Mouse (Mus musculus) MEL (cell line): Measurements from ENCODE around the gene Srsf7. TPM values are rescaled to one million over a fixed set of nuclear protein-coding genes. Genes with fewer than 3 reads are reported as not detected.

Experiments used
- DNase-seq: peaks from one replicate; pipeline ENCODE4 v3.0.0; 2011; ENCODE audit warnings: low read depth, low spot score
- H3K27ac ChIP-seq: 2 replicates; pipeline ENCODE4 v1.5.1; 2012; ENCODE audit warnings: low read depth, mild to moderate bottlenecking, control low read depth, low read length, moderate library complexity; ENCODE audit not compliant: control insufficient read depth
- H3K27me3 ChIP-seq, 2 experiments: fragments of 150-350 bp in 1 of 2; sonication (generic) in 1 of 2; 2 replicates each; pipeline ENCODE4 v1.6.1; 2012; ENCODE audit warnings: low read length in 2 of 2, mild to moderate bottlenecking in 2 of 2, improper control_type of control experiment in 1 of 2, moderate library complexity in 1 of 2; ENCODE audit not compliant: insufficient read depth in 2 of 2, control insufficient read depth in 1 of 2
- H3K36me3 ChIP-seq, 2 experiments: 2 replicates each; pipeline ENCODE4 v1.6.1; 2012 to 2014; ENCODE audit warnings: low read length in 2 of 2, improper control_type of control experiment in 1 of 2, inconsistent platforms in 1 of 2, mild to moderate bottlenecking in 1 of 2; ENCODE audit not compliant: insufficient read depth in 2 of 2, control insufficient read depth in 1 of 2
- H3K4me1 ChIP-seq, 2 experiments: fragments of 150-350 bp in 1 of 2; sonication (generic) in 1 of 2; 2 replicates each; pipeline ENCODE4 v1.6.1; 2012; ENCODE audit warnings: low read length in 2 of 2, improper control_type of control experiment in 1 of 2, mild to moderate bottlenecking in 1 of 2; ENCODE audit not compliant: insufficient read depth in 2 of 2, control insufficient read depth in 1 of 2
- H3K4me3 ChIP-seq, 2 experiments: fragments of 150-350 bp in 1 of 2; sonication (generic) in 1 of 2; 2 replicates each; pipeline ENCODE4 v1.5.1; 2012; ENCODE audit warnings: low read depth in 2 of 2, low read length in 2 of 2, mild to moderate bottlenecking in 2 of 2, moderate library complexity in 2 of 2, control low read depth in 1 of 2, improper control_type of control experiment in 1 of 2; ENCODE audit not compliant: control insufficient read depth in 1 of 2, insufficient read depth in 1 of 2
- H3K79me2 ChIP-seq: 2 replicates; pipeline ENCODE4 v1.6.1; 2012; ENCODE audit warnings: mild to moderate bottlenecking, low read length, moderate library complexity; ENCODE audit not compliant: control insufficient read depth, poor library complexity, insufficient read depth
- H3K9ac ChIP-seq: 2 replicates; pipeline ENCODE4 v1.6.1; 2012; ENCODE audit warnings: low read depth, mild to moderate bottlenecking, control low read depth, low read length, moderate library complexity; ENCODE audit not compliant: control insufficient read depth, poor library complexity, severe bottlenecking
- H3K9me3 ChIP-seq: fragments of 150-350 bp; sonication (generic); replicated peaks from 2 replicates; pipeline ENCODE4 v1.6.1; 2012; ENCODE audit warnings: mild to moderate bottlenecking, low read length, improper control_type of control experiment, moderate library complexity; ENCODE audit not compliant: insufficient read depth
- E2F4 ChIP-seq: IDR thresholded peaks from 2 replicates; pipeline ENCODE4 v1.6.1; 2011; ENCODE audit warnings: low read depth, low read length, improper control_type of control experiment, borderline replicate concordance
- EP300 ChIP-seq, 2 experiments: IDR thresholded peaks; 2 replicates each; pipeline ENCODE4 v1.6.1; 2011; ENCODE audit warnings: improper control_type of control experiment in 2 of 2, low read length in 2 of 2, low read depth in 1 of 2, mild to moderate bottlenecking in 1 of 2
- GABPA ChIP-seq: IDR thresholded peaks from 2 replicates; pipeline ENCODE4 v1.6.1; 2012; ENCODE audit warnings: low read depth, mild to moderate bottlenecking, inconsistent platforms, low read length, improper control_type of control experiment, moderate library complexity
- JUND ChIP-seq: IDR thresholded peaks from 2 replicates; pipeline ENCODE4 v1.6.1; 2011; ENCODE audit warnings: low read depth, mild to moderate bottlenecking, improper control_type of control experiment, low read length
- KAT2A ChIP-seq: conservative IDR thresholded peaks from 2 replicates; pipeline ENCODE4 v1.6.1; 2012; ENCODE audit warnings: low read depth, low read length, improper control_type of control experiment, inconsistent platforms
- MYB ChIP-seq: IDR thresholded peaks from 2 replicates; pipeline ENCODE4 v1.6.1; 2011; ENCODE audit warnings: mild to moderate bottlenecking, low read depth, low read length, improper control_type of control experiment
- MYC ChIP-seq: IDR thresholded peaks from 2 replicates; pipeline ENCODE4 v1.6.1; 2011; ENCODE audit warnings: low read depth, mild to moderate bottlenecking, low read length, improper control_type of control experiment, moderate library complexity
- NELFE ChIP-seq: IDR thresholded peaks from 2 replicates; pipeline ENCODE4 v1.6.1; 2011; ENCODE audit warnings: low read depth, low read length, improper control_type of control experiment
- NRF1 ChIP-seq: IDR thresholded peaks from 2 replicates; pipeline ENCODE4 v1.6.1; 2014; ENCODE audit warnings: low read depth, mild to moderate bottlenecking, inconsistent platforms, low read length, improper control_type of control experiment, moderate library complexity; ENCODE audit not compliant: poor library complexity, insufficient read depth, severe bottlenecking
- POLR2A ChIP-seq, 2 experiments: IDR thresholded peaks; 2 replicates each; pipeline ENCODE4 v1.6.1; 2011 to 2012; ENCODE audit warnings: low read length in 2 of 2, mild to moderate bottlenecking in 2 of 2, control low read depth in 1 of 2, improper control_type of control experiment in 1 of 2, low read depth in 1 of 2, moderate library complexity in 1 of 2; ENCODE audit not compliant: control insufficient read depth in 1 of 2, insufficient read depth in 1 of 2, poor library complexity in 1 of 2
- POLR2AphosphoS2 ChIP-seq: IDR thresholded peaks from 2 replicates; pipeline ENCODE4 v1.6.1; 2011; ENCODE audit warnings: low read length, improper control_type of control experiment
- RAD21 ChIP-seq: IDR thresholded peaks from 2 replicates; pipeline ENCODE4 v1.6.1; 2011; ENCODE audit warnings: mild to moderate bottlenecking, low read depth, low read length, improper control_type of control experiment
- RCOR1 ChIP-seq: IDR thresholded peaks from 2 replicates; pipeline ENCODE4 v1.6.1; 2012; ENCODE audit warnings: low read depth, mild to moderate bottlenecking, inconsistent platforms, low read length, improper control_type of control experiment
- SMC3 ChIP-seq: IDR thresholded peaks from 2 replicates; pipeline ENCODE4 v1.6.1; 2011; ENCODE audit warnings: low read depth, low read length, improper control_type of control experiment
- UBTF ChIP-seq: IDR thresholded peaks from 2 replicates; pipeline ENCODE4 v1.6.1; 2012; ENCODE audit warnings: low read depth, mild to moderate bottlenecking, inconsistent platforms, low read length, improper control_type of control experiment, moderate library complexity, borderline replicate concordance; ENCODE audit not compliant: insufficient read depth
- USF1 ChIP-seq: IDR thresholded peaks from 2 replicates; pipeline ENCODE4 v1.6.1; 2014; ENCODE audit warnings: low read depth, mild to moderate bottlenecking, inconsistent platforms, low read length, improper control_type of control experiment, moderate library complexity
- USF2 ChIP-seq, 2 experiments: IDR thresholded peaks; 2 replicates each; pipeline ENCODE4 v1.6.1; 2011 to 2012; ENCODE audit warnings: improper control_type of control experiment in 2 of 2, low read length in 2 of 2, borderline replicate concordance in 1 of 2, inconsistent platforms in 1 of 2, low read depth in 1 of 2, mild to moderate bottlenecking in 1 of 2; ENCODE audit not compliant: insufficient read depth in 1 of 2
- ZC3H11A ChIP-seq: IDR thresholded peaks from 2 replicates; pipeline ENCODE4 v1.6.1; 2012; ENCODE audit warnings: low read depth, mild to moderate bottlenecking, inconsistent platforms, low read length, improper control_type of control experiment
- ZMIZ1 ChIP-seq: IDR thresholded peaks from 2 replicates; pipeline ENCODE4 v1.6.1; 2012; ENCODE audit warnings: low read depth, mild to moderate bottlenecking, inconsistent platforms, low read length, improper control_type of control experiment, moderate library complexity
- ZNF384 ChIP-seq: IDR thresholded peaks from 2 replicates; pipeline ENCODE4 v1.6.1; 2012; ENCODE audit warnings: low read depth, mild to moderate bottlenecking, inconsistent platforms, low read length, improper control_type of control experiment
- polyA plus RNA-seq, 2 experiments: library from polyadenylated mRNA; stranded (reverse) in 1 of 2; unstranded in 1 of 2; fragments of >175 nt in 1 of 2; fragments of >200 nt in 1 of 2; gene quantifications; 2 replicates each; pipeline versions ENCODE4 v1.2.1 to v1.2.4; 2012; ENCODE audit warnings: low replicate concordance in 2 of 2, low read depth in 1 of 2; ENCODE audit not compliant: insufficient read length in 2 of 2, insufficient read depth in 1 of 2, missing spikeins in 1 of 2
- total RNA-seq: library from RNA; depleted of rRNA; stranded (reverse); fragments of 300-350 nt; gene quantifications from 2 replicates; pipeline ENCODE4 v1.2.3, GENCODE M21; 2012

The Srsf7 gene
- total and polyA plus RNA-seq, 3 experiments = 399 to 425 TPM; not detected in 1

DNA sequence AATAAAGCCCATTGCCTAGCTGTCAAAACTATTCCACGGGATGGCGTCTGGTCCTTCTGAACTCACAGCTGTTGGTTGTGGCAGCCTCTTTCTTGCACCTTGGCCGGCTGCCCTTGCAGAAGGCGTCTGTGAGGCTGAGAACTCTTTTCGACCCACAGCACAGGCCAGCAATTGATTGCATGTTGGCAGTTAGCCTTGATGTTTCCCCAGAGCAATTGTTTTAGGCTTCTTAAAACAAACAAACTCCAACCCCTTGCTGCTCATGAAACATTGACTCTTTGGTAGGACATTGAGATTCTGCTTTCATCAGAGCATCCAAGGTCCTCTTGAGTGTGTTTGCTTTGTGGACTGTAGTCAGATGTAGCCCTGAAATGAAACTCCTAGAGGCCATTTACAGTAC is 46.7 kb downstream of the Srsf7 start:
- Histone ChIP-seq H3K79me2 (no peaks in the 10 kb centered on the region), H3K4me3 (no peak overlapping the region), H3K27me3 (no peaks in the 10 kb centered on the region), H3K27ac (no peak overlapping the region), H3K9ac (no peak overlapping the region), H3K9me3 (no peaks in the 10 kb centered on the region), H3K36me3 (no peaks in the 10 kb centered on the region), H3K4me1 (no peaks in the 10 kb centered on the region)
- no peak for DNase-seq
- TF ChIP-seq RAD21 (no peak), RCOR1 (no peak), JUND (no peak), NRF1 (no peak), KAT2A (no peak), NELFE (no peak), ZNF384 (no peak)

DNA sequence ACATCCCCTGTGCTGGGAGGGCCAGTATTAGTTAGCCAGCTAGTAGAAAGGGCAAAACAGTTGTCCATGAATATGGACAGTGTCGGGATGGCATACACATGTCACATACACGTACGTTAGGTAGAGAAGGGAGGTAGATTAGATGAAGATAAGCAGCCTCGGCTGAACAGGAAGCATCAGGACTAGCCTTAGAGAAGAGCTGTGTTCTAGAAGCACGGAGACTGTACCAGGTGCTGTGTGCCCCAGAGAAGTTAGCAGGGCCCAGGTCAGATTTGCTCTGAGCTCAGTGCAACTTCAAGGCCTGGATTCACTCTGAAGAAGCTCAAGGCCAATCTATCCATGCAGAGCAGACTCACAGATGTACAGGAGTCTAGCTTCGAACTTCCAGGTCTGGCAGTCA is 49.6 kb downstream of the Srsf7 start:
- peaks cover 2 to 3% of the 10 kb centered on the region in 2 experiments; a peak in 3 of 4 replicates for H3K27me3 ChIP-seq
- H3K27ac ChIP-seq = no peak overlapping the region
- no peaks in the 10 kb centered on the region for H3K36me3 ChIP-seq
- TF ChIP-seq E2F4 = no peak
- no peak for TF ChIP-seq USF1
- no peak for TF ChIP-seq UBTF
- TF ChIP-seq MYC = no peak
- TF ChIP-seq, all 39 proteins: peak for 0
- no peak for DNase-seq
- Histone ChIP-seq H3K79me2 (no peaks in the 10 kb centered on the region), H3K9me3 (no peaks in the 10 kb centered on the region), H3K4me1 (0 out of 4 replicates have a peak, but pooled peaks cover 0 to 3% of the 10 kb centered on the region in 2 experiments), H3K9ac (no peak overlapping the region), H3K4me3 (no peak overlapping the region)

DNA sequence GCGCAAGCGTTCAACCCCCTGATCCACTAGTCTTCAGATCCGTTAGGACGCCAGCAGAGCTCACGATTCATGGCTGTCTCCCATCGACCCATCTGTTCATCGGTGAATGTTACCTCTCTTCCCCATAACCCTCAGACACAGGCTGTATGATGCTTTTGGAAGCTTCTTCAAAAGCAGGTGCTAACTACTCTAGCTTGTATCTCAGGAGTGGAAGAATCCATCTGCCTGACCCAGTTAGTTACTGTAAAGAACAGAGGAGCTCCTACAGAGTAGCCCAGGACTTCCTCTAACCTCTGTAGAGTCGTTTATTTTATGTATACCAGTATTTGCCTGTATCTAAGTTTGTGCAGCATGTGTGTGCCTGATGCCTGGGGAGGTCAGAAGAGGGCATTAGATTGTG is 50.2 kb downstream of the Srsf7 start:
- TF ChIP-seq ZMIZ1 = no peak
- no peak for TF ChIP-seq POLR2AphosphoS2
- TF ChIP-seq EP300 (IDR thresholded peaks at IDR 0.05; ENCODE audit: low read depth in 1 of 2, low read length in 2 of 2) = no peak
- no peak for TF ChIP-seq USF2 (IDR thresholded peaks at IDR 0.05; ENCODE audit: borderline replicate concordance in 1 of 2, insufficient read depth in 1 of 2, low read depth in 1 of 2, low read length in 2 of 2)
- no peak for TF ChIP-seq JUND
- TF ChIP-seq SMC3 = no peak
- no peak for TF ChIP-seq ZNF384
- TF ChIP-seq NELFE = no peak
- TF ChIP-seq POLR2A (IDR thresholded peaks at IDR 0.05; ENCODE audit: control insufficient read depth in 1 of 2, insufficient read depth in 1 of 2, low read depth in 1 of 2, low read length in 2 of 2, poor library complexity in 1 of 2) = no peak
- no peak for TF ChIP-seq GABPA
- no peak for TF ChIP-seq MYB
- no peak for TF ChIP-seq UBTF
- TF ChIP-seq ZC3H11A = no peak

More for the DNA sequence above, 50.2 kb downstream of the Srsf7 start:
- Histone ChIP-seq H3K9ac (no peak overlapping the region), H3K4me3 (no peak overlapping the region), H3K9me3 (no peaks in the 10 kb centered on the region), H3K79me2 (no peaks in the 10 kb centered on the region), H3K27me3 (peaks cover 3 to 4% of the 10 kb centered on the region in 2 experiments), H3K36me3 (no peaks in the 10 kb centered on the region), H3K4me1 (0 out of 4 replicates have a peak, but pooled peaks cover 0 to 3% of the 10 kb centered on the region in 2 experiments), H3K27ac (no peak overlapping the region)
- DNase-seq = no peak
